Mouse (Mus musculus) c-Kit-positive CD71-positive TER-119-positive erythroid progenitor cells, embryonic 14.5 days (primary cell): ENCODE data around the gene Mgll.

ENCODE experiments used
- DNase-seq: peaks from one replicate; pipeline ENCODE4 v3.0.0-alpha.2; 2013; ENCODE audit warnings: low spot score

The Mgll gene

DNA sequence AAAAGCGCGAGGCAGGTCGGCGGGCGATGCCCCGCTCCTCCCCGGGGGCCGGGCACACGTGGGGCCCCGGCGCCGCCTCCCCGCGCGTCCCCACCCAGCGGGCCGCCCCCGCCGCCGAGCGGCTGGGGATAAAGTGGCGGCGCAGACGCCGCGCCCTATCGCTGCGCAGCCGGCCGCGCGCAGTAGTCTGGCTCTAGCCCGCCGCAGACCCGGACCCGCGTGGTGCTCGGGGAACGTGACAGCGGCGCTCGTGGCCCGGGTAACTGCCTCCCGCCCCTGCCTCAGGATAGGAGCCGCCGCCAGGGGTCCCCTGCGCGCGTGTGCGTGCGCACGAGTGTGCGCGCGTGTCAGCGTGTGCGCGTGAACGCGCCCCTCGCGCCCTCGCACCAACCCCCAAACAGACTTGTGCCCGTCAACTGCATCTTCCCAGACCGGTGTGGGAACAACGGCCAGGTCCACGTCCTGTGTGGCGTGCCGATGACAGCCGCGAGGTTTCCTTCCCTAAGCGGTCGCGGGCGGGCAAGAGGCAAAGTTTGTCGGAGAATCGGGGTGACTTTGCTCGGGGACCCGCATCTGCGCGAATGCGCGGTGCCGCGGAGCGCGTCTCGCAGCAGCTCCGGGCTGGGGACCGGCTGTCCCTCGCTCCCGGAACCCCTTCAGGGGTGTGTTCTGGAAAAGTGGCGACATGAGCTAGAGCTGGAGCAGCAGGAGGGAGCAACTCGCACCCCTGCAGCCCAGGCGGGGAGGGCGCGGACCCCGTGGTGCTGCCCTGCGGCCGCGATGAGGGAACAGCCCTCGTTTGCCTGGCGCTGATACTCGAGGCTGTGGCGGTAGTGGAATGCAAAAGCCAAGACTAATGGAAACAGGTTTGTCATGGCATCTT, at the start of gene Mgll:
Mgll (plus strand) TSS at position 100 of the 883 bp plus-strand sequence.
- peak; percentile 66 for DNase-seq

- DNase-seq, result no peak
Measured at GRCm38 (mm10) chr6:88675815-88676214, 48.4 kb upstream of the Mgll start.

GRCm38 (mm10) chr6:88676753-88677736, 47.2 kb upstream of the Mgll start:
- no peak for DNase-seq

GRCm38 (mm10) chr6:88677738-88678137, 46.5 kb upstream of the Mgll start:
- DNase-seq, result no peak

GRCm38 (mm10) chr6:88681026-88681425, 43.2 kb upstream of the Mgll start:
- no peak for DNase-seq

DNA sequence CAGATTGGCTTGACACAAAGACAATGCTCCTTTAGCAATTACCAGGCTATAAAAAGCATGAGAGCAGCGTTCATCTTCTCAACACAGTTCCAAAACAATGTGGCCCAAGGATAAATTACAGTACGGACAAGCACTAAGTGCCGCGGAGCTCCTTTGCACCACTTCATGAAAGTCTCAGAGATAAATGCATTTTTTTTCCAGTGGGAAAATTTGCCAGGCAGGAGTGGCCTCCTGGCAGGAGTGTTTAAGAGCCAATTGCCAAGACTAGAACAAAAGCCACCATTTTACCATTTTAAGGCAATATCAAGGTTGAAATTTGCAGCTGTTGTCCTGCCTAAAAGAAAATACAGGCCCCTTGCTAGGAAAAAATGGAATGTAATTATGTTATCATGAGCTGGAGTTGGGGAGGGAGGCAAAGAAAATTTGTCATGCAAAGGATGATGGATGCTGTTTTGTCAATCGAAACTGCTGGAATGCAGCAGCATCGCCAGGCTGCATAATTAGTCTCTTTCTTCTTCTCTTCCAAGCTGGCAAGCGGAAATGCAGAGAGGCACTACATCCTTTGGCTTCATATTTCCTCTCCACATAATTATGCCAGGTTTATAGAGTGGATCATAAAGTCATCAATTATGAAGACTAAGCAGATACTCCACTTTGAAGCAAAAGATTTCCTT, 40.7 kb upstream of the Mgll start:
- no peak for DNase-seq

- no peak for DNase-seq
Measured at GRCm38 (mm10) chr6:88688171-88688570, 36.0 kb upstream of the Mgll start.

GRCm38 (mm10) chr6:88688712-88689111, 35.5 kb upstream of the Mgll start:
- no peak for DNase-seq

- no peak for DNase-seq
Measured at GRCm38 (mm10) chr6:88690211-88690610, 34.0 kb upstream of the Mgll start.

DNA sequence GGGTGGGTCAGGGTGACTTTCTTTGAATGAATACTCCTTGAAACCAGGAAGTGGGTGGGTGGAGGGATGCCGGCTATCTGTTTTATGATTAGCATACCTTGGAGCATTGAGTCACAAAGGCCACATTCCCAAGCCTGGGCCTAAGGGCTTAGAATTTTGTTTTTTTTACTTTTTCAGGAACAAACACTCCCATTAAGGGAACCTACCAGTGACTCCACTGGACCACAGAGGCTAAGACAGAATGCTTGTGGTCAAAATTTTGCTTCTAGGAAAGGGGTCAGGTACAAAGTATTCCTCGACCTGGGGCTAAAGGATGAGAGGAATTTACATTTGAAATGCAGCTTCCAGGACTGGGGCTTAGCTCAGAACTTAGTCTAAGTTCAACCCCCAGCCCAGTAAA, 32.9 kb upstream of the Mgll start:
- no peak for DNase-seq

GRCm38 (mm10) chr6:88702887-88703286, 21.3 kb upstream of the Mgll start:
- DNase-seq, result no peak

DNA sequence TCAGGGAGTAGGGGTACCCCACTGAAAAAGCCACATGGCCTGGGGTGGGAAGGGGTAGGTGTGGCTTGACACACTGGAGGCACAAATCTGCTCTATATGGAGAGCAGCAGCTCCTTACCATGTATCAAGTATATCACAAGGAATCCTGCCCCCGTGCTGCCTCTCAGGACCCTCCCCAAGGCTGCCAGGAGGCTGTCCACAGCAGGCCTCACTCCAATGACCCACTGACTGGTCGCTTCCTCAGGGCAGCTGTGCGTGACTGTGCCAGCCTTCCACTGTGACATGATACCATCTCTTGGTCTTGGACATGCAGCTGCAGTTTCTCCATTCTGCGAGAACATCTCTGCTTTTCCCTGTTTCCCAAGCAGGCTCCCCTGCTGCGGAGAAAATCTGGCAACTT, 20.5 kb upstream of the Mgll start:
- no peak for DNase-seq

DNA sequence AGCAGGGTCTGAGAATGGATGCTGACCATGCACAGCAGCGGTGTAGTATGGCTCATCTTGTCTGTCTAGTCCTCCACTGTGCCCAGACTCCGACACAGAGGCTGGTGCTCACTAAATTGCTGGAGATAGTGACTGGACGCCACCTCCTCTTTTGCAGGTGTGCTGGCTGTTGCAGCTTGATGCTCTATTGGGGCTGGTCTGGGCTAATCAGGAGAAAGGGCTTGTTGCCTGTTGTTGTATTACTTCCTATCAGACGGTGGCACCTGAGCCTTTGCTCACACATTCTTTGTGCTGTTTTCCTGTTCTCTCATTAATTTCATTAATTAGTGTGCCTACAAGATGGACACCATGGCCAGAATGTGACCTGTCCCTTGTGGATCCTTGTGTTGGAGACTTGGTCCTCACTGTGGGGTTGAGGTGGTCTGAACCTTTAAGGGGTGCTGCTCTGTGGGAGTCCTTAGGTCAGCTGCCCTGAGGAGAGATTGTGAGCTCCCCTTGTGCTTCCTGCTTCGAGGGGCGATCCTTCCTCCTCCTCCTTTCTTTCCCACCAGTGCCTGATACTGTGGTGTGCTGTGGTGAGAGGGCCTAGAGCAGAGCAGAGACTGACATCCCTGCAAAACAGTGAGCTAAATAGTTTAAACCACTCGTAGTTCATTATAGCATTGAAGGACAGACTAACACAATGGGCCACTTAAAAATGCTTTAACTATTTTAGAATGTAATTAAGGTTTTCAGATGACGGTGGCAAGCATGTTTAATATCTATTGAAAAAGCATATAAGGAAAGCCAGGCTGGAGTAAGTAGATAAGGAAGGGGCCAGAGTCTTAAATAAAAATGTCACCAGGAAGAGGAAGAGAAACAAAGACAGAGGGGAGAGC, 15.6 kb upstream of the Mgll start:
- DNase-seq, result peak; percentile 55

GRCm38 (mm10) chr6:88709279-88709575, 15.0 kb upstream of the Mgll start:
- DNase-seq, result no peak

GRCm38 (mm10) chr6:88711313-88711712, 12.9 kb upstream of the Mgll start:
- DNase-seq, result no peak

GRCm38 (mm10) chr6:88712083-88712482, 12.1 kb upstream of the Mgll start:
- DNase-seq, result no peak

DNA sequence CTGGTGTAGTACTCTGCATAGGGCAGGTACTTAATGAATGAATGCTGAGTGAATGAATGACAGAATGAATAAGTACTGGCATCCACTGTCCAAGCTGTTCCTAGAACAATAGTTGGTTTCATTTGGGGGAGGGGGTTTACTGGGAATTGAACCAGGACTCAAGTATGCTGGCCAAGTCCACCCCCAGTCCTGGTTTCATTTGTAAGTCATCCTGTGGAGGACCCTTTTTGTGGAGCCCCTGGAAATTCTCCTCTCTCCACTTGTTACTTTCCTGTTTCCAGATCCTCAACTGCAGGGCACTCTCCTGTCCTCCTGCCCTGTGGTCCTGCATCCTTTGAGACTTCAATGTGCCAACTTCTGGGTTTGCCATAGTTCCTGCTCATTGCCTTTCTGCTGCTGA, 10.9 kb upstream of the Mgll start:
- no peak for DNase-seq

- no peak for DNase-seq
Measured at GRCm38 (mm10) chr6:88714200-88714674, 10.0 kb upstream of the Mgll start.

DNA sequence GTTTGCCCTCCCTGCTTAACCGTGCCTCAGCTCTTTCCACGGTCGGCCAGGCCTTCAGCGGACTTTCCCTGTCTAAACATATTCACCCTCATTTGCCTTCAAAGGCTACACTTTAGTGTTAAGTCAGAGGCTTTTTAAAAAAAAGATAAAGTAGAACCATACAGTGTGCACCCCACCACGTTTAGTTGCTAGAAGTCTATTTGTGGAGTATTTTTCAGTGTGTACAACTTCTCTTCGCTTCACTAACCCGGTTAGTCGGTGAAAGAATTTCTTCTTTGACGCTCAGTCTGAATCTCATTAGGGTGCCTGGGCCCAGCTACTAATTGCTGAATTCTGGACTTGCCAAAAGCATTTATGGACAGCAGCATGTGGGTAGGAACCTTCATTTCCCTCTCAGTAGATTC, 8.8 kb upstream of the Mgll start:
- no peak for DNase-seq

DNA sequence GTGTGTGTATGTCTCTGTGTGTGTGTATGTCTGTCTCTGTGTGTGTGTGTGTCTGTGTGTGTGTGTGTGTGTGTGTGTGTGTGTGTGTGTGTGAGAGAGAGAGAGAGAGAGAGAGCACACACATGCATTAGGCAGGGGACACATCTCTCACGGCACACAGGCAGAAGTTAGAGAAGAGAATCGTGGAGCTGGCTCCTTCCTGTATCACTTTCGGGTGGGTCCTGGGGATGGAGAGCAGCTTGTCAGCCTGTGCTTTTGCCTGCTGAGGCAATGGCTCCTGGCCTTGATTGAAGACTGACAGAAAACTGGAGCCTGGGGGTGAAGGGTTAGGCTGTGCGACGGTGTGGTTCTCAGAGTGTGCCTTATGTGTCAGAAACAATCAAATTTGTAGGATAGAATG, 8.2 kb upstream of the Mgll start:
- no peak for DNase-seq
